In the genomic region with DNA sequence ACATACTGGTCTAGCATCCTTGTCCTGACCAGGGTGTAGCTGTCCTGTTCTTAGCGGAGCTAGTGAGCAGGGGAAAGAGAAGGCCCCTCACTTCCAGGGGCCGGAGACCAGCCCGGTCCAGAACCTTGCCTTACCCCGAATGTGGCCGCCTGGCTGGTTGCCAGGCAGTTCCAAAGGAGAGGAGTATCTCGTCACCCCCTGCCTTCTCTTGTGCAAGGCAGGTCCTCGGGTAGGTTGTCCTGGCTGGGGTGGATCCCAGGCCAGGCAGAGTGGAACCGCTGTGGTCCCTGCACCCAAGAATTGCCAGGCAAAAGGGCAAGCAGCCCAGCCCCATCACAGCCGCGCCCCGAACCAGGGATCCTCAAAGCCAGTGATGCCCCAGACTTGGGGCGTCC, we compare ENCODE assay signal across 19 mouse cellular contexts. TPM values are rescaled to one million over a fixed set of nuclear protein-coding genes. Genes with fewer than 3 reads are reported as not detected.
DNase-seq lines count a peak whose midpoint lies in the region; ATAC-seq and TF ChIP-seq lines count a peak whose summit lies in the region.
"Had no signal": no experiment of that assay in that cellular context is flagged by ENCODE, and none has a peak within 500 bp of the region (broad histone marks: within the 10 kb centered on the region; RNA-seq: fewer than 3 reads in every experiment).

No protein-coding gene starts in this region.

- H3K4me2 ChIP-seq in embryonic facial prominence, embryonic 12.5 days (replicated peaks), result peak overlapping the region; percentile 36
- peak overlapping the region; percentile 60; the same call in 1 of the 2 replicates for H3K4me2 ChIP-seq in heart, embryonic 15.5 days
- no peak overlapping the region for H3K4me2 ChIP-seq in midbrain, embryonic 15.5 days
- no peak overlapping the region for H3K4me2 ChIP-seq in stomach, postnatal 0 days (replicated peaks; ENCODE audit: low read depth)

- no peak for TF ChIP-seq EP300 in stomach, postnatal 0 days (optimal IDR thresholded peaks at IDR 0.05)

- no peaks in the 10 kb centered on the region; the same call in 1 of the 2 replicates for H3K4me1 ChIP-seq in embryonic facial prominence, embryonic 12.5 days
- peaks cover 17% of the 10 kb centered on the region for H3K4me1 ChIP-seq in embryonic facial prominence, embryonic 10.5 days
- H3K4me1 ChIP-seq in heart, embryonic 15.5 days (replicated peaks), result peaks cover 16% of the 10 kb centered on the region
- H3K4me1 ChIP-seq in midbrain, embryonic 10.5 days, result peaks cover 15% of the 10 kb centered on the region
- H3K4me1 ChIP-seq in midbrain, embryonic 15.5 days, result no peaks in the 10 kb centered on the region; the same call in 1 of the 2 replicates
- H3K4me1 ChIP-seq in stomach, postnatal 0 days (replicated peaks; ENCODE audit: control insufficient read depth, insufficient read depth), result no peaks in the 10 kb centered on the region
- H3K4me1 ChIP-seq: liver, embryonic 12.5 days had no signal

- intact Hi-C loops in heart, postnatal 25 days (cut with DNase I), result no loop called here

- no peak overlapping the region for H3K9ac ChIP-seq in embryonic facial prominence, embryonic 12.5 days
- no peak overlapping the region for H3K9ac ChIP-seq in heart, embryonic 15.5 days
- no peak overlapping the region for H3K9ac ChIP-seq in midbrain, embryonic 15.5 days
- no peak overlapping the region for H3K9ac ChIP-seq in stomach, postnatal 0 days (ENCODE audit: low read length)
- H3K9ac ChIP-seq: liver, embryonic 12.5 days; neural tube, embryonic 12.5 days had no signal

- DNase-seq in embryonic facial prominence, embryonic 10.5 days (ENCODE audit: low spot score), result no peak
- no peak for DNase-seq in heart, postnatal 25 days (ENCODE audit: low spot score)
- DNase-seq in midbrain, embryonic 10.5 days (ENCODE audit: low spot score), result no peak
- DNase-seq in stomach, postnatal 0 days (ENCODE audit: low spot score), result no peak
- DNase-seq in left cerebral cortex, adult 18-20 months (ENCODE audit: low spot score in 2 of 2), result no peak
- DNase-seq: cerebellum, adult 11-12 months; midbrain, embryonic 14.5 days had no signal

- H3K27me3 ChIP-seq in embryonic facial prominence, embryonic 12.5 days, result peaks cover 15% of the 10 kb centered on the region; the same call in 1 of the 2 replicates
- H3K27me3 ChIP-seq in embryonic facial prominence, embryonic 10.5 days (replicated peaks; ENCODE audit: low read depth, poor library complexity, severe bottlenecking), result peaks cover 33% of the 10 kb centered on the region
- peaks cover 13% of the 10 kb centered on the region for H3K27me3 ChIP-seq in heart, embryonic 15.5 days
- peaks cover 27% of the 10 kb centered on the region for H3K27me3 ChIP-seq in midbrain, embryonic 10.5 days (ENCODE audit: low read depth, poor library complexity, severe bottlenecking)
- H3K27me3 ChIP-seq in midbrain, embryonic 15.5 days (replicated peaks), result 0 out of 2 replicates have a peak, but pooled peaks cover 8% of the 10 kb centered on the region
- no peaks in the 10 kb centered on the region for H3K27me3 ChIP-seq in stomach, postnatal 0 days (ENCODE audit: control insufficient read depth, insufficient read depth, low read length)
- H3K27me3 ChIP-seq: CH12.LX had no signal

- no peak for ATAC-seq in embryonic facial prominence, embryonic 12.5 days (ENCODE audit: insufficient number of reproducible peaks, insufficient read depth, low FRiP score, low TSS enrichment)
- ATAC-seq in heart, embryonic 15.5 days (replicated peaks; ENCODE audit: insufficient number of reproducible peaks, insufficient read depth, low FRiP score, low read depth), result no peak
- ATAC-seq in midbrain, embryonic 15.5 days (replicated peaks), result no peak
- peak; percentile 60; the same call in 1 of the 2 replicates for ATAC-seq in stomach, postnatal 0 days (ENCODE audit: low FRiP score, low TSS enrichment)
- ATAC-seq: forebrain, embryonic 14.5 days; hindbrain, postnatal 0 days; liver, embryonic 12.5 days had no signal

- no peak overlapping the region for H3K4me3 ChIP-seq in embryonic facial prominence, embryonic 12.5 days
- no peak overlapping the region for H3K4me3 ChIP-seq in embryonic facial prominence, embryonic 10.5 days
- H3K4me3 ChIP-seq in heart, embryonic 15.5 days, result no peak overlapping the region
- no peak overlapping the region for H3K4me3 ChIP-seq in midbrain, embryonic 10.5 days
- no peak overlapping the region for H3K4me3 ChIP-seq in midbrain, embryonic 15.5 days
- H3K4me3 ChIP-seq in stomach, postnatal 0 days (ENCODE audit: low read depth, low read length), result no peak overlapping the region
- H3K4me3 ChIP-seq: liver, embryonic 12.5 days; neural tube, embryonic 12.5 days had no signal

- H3K9me3 ChIP-seq in embryonic facial prominence, embryonic 12.5 days, result no peaks in the 10 kb centered on the region
- no peaks in the 10 kb centered on the region for H3K9me3 ChIP-seq in embryonic facial prominence, embryonic 10.5 days
- H3K9me3 ChIP-seq in heart, embryonic 15.5 days (replicated peaks), result no peaks in the 10 kb centered on the region
- H3K9me3 ChIP-seq in midbrain, embryonic 10.5 days (replicated peaks), result no peaks in the 10 kb centered on the region
- H3K9me3 ChIP-seq in midbrain, embryonic 15.5 days, result no peaks in the 10 kb centered on the region
- H3K9me3 ChIP-seq in stomach, postnatal 0 days (ENCODE audit: control insufficient read depth, low read length), result no peaks in the 10 kb centered on the region
- H3K9me3 ChIP-seq: liver, embryonic 12.5 days; neural tube, embryonic 12.5 days had no signal

- H3K27ac ChIP-seq in embryonic facial prominence, embryonic 12.5 days, result no peak overlapping the region
- no peak overlapping the region for H3K27ac ChIP-seq in embryonic facial prominence, embryonic 10.5 days (replicated peaks)
- no peak overlapping the region for H3K27ac ChIP-seq in heart, embryonic 15.5 days
- 0 out of 2 replicates have a peak overlapping the region, but pooled peaks have one; percentile 42 for H3K27ac ChIP-seq in midbrain, embryonic 10.5 days (replicated peaks)
- H3K27ac ChIP-seq in midbrain, embryonic 15.5 days, result no peak overlapping the region
- H3K27ac ChIP-seq in stomach, postnatal 0 days (replicated peaks), result no peak overlapping the region
- H3K27ac ChIP-seq: hindbrain, postnatal 0 days; liver, embryonic 12.5 days; neural tube, embryonic 12.5 days had no signal

- TF ChIP-seq CTCF in stomach, postnatal 0 days (IDR thresholded peaks at IDR 0.05; ENCODE audit: low read depth), result no peak

- H3K36me3 ChIP-seq in embryonic facial prominence, embryonic 12.5 days, result no peaks in the 10 kb centered on the region
- H3K36me3 ChIP-seq in embryonic facial prominence, embryonic 10.5 days (replicated peaks), result no peaks in the 10 kb centered on the region
- H3K36me3 ChIP-seq in heart, embryonic 15.5 days, result no peaks in the 10 kb centered on the region
- H3K36me3 ChIP-seq in midbrain, embryonic 10.5 days, result no peaks in the 10 kb centered on the region
- no peaks in the 10 kb centered on the region for H3K36me3 ChIP-seq in midbrain, embryonic 15.5 days (replicated peaks)
- H3K36me3 ChIP-seq in stomach, postnatal 0 days (ENCODE audit: control insufficient read depth, insufficient read depth, low read length), result no peaks in the 10 kb centered on the region
- H3K36me3 ChIP-seq: liver, embryonic 12.5 days; neural tube, embryonic 12.5 days had no signal

- 69% methylated on average over 12 of the region's 12 CpGs for WGBS in embryonic facial prominence, embryonic 12.5 days
- WGBS in embryonic facial prominence, embryonic 10.5 days, result 74% methylated on average over 12 of the region's 12 CpGs
- WGBS in heart, embryonic 15.5 days, result 54% methylated on average over 12 of the region's 12 CpGs
- WGBS in midbrain, embryonic 10.5 days, result 66% methylated on average over 12 of the region's 12 CpGs
- 72% methylated on average over 12 of the region's 12 CpGs for WGBS in midbrain, embryonic 15.5 days
- 62% methylated on average over 12 of the region's 12 CpGs for WGBS in stomach, postnatal 0 days

RNA-seq across cellular contexts. Expression of a gene that starts 0.9 kb away (rescaled TPM):
- polyA plus RNA-seq in embryonic facial prominence, embryonic 12.5 days (2016; fragmentation: Nextera tagmentation; extraction: Ambion mirVana), result 3.2 and 5.2 TPM in 2 replicates
- 1.1 and 2.7 TPM in 2 replicates for polyA plus RNA-seq in embryonic facial prominence, embryonic 10.5 days (2016; fragmentation: Nextera tagmentation; extraction: Ambion mirVana)
- 5.5 and 16.5 TPM in 2 replicates for polyA plus RNA-seq in heart, embryonic 15.5 days (2015; fragmentation: Nextera tagmentation; extraction: Ambion mirVana)
- under 1 TPM; 0.53 to 0.70 TPM for total RNA-seq in heart, postnatal 25 days (2021)
- polyA plus RNA-seq in midbrain, embryonic 10.5 days (2016; fragmentation: Nextera tagmentation; extraction: Ambion mirVana), result 0.79 and 0.96 TPM in 2 replicates
- 0.36 and 0.74 TPM in 2 replicates for polyA plus RNA-seq in midbrain, embryonic 15.5 days (2015; fragmentation: Nextera tagmentation; extraction: Ambion mirVana)
- 2.1 and 3.9 TPM in 2 replicates for polyA plus RNA-seq in stomach, postnatal 0 days (2015; fragmentation: Nextera tagmentation; extraction: Ambion mirVana)
- 1 to 10 TPM; 1.9 to 2.8 TPM for total RNA-seq in left cerebral cortex, adult 18-20 months (2021)
- total RNA-seq: CH12.LX had no signal

RNA-seq across cellular contexts. Expression of a gene that starts 36.3 kb away (rescaled TPM):
- polyA plus RNA-seq in embryonic facial prominence, embryonic 12.5 days (2016; fragmentation: Nextera tagmentation; extraction: Ambion mirVana), result 72.8 and 76.9 TPM in 2 replicates
- 74.1 and 77.2 TPM in 2 replicates for polyA plus RNA-seq in embryonic facial prominence, embryonic 10.5 days (2016; fragmentation: Nextera tagmentation; extraction: Ambion mirVana)
- polyA plus RNA-seq in heart, embryonic 15.5 days (2015; fragmentation: Nextera tagmentation; extraction: Ambion mirVana), result 55.0 and 60.0 TPM in 2 replicates
- 10 to 100 TPM; 35.4 to 36.3 TPM for total RNA-seq in heart, postnatal 25 days (2021)
- polyA plus RNA-seq in midbrain, embryonic 10.5 days (2016; fragmentation: Nextera tagmentation; extraction: Ambion mirVana), result 65.0 and 71.1 TPM in 2 replicates
- polyA plus RNA-seq in midbrain, embryonic 15.5 days (2015; fragmentation: Nextera tagmentation; extraction: Ambion mirVana), result 54.2 and 58.6 TPM in 2 replicates
- polyA plus RNA-seq in stomach, postnatal 0 days (2015; fragmentation: Nextera tagmentation; extraction: Ambion mirVana), result 76.6 and 87.6 TPM in 2 replicates
- 10 to 100 TPM; 23.8 to 34.4 TPM for total RNA-seq in left cerebral cortex, adult 18-20 months (2021)

RNA-seq across cellular contexts. Expression of a gene that starts 50.6 kb away (rescaled TPM):
- not detected in 2 replicates for polyA plus RNA-seq in embryonic facial prominence, embryonic 12.5 days (2016; fragmentation: Nextera tagmentation; extraction: Ambion mirVana)
- polyA plus RNA-seq in embryonic facial prominence, embryonic 10.5 days (2016; fragmentation: Nextera tagmentation; extraction: Ambion mirVana), result not detected in 2 replicates
- not detected in 2 replicates for polyA plus RNA-seq in heart, embryonic 15.5 days (2015; fragmentation: Nextera tagmentation; extraction: Ambion mirVana)
- total RNA-seq in heart, postnatal 25 days (2021), result not detected
- not detected in 2 replicates for polyA plus RNA-seq in midbrain, embryonic 10.5 days (2016; fragmentation: Nextera tagmentation; extraction: Ambion mirVana)
- polyA plus RNA-seq in midbrain, embryonic 15.5 days (2015; fragmentation: Nextera tagmentation; extraction: Ambion mirVana), result not detected in 2 replicates
- not detected in 2 replicates for polyA plus RNA-seq in stomach, postnatal 0 days (2015; fragmentation: Nextera tagmentation; extraction: Ambion mirVana)
- total RNA-seq in left cerebral cortex, adult 18-20 months (2021), result not detected
- total RNA-seq: CH12.LX; common myeloid progenitor, adult 5-6 weeks; heart, postnatal 14 days; hindbrain, postnatal 0 days; layer of hippocampus, adult 8-10 months; left cerebral cortex, postnatal 10 days had no signal
- polyA plus RNA-seq: forebrain, embryonic 14.5 days; hindbrain, postnatal 0 days; liver, embryonic 12.5 days; midbrain, embryonic 14.5 days; neural tube, embryonic 12.5 days had no signal

Comparison
In these comparisons a context has a peak if more than half of its experiments do, and no peak if none do; other contexts are left out.
1. H3K4me2 ChIP-seq: peak in embryonic facial prominence, embryonic 12.5 days (single experiment) and heart, embryonic 15.5 days (single experiment); none in midbrain, embryonic 15.5 days (single experiment) and stomach, postnatal 0 days (single experiment).